Mouse (Mus musculus) embryo, embryonic 11.5 days (tissue): ENCODE measurements around the gene Cmc2.

Experiments
- DNase-seq: peaks from one replicate; pipeline ENCODE4 v3.0.0-alpha.2; 2012; ENCODE audit warnings: low read depth, low spot score

Cmc2 gene

DNA sequence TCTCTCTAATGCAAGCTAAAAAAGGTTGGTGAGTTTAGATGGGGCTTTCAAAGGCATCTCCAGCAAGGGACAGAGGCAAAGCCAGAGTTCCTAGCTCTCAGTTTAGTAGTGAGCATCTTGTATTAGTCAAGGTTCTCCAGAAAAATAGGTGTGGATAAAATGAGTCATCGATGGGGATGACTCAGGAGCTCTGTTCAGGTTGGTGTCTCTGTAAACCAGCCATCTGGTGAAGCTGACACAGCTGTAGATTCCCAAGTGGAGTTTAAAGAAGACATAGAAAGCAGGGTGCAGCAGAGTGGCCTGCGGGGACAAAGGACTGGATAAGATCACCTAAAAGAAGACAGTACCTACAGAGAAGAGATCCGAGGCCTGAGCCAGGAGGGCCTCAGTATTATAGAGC lies 73.2 kb downstream of the Cmc2 start:
- no peak for DNase-seq

DNA sequence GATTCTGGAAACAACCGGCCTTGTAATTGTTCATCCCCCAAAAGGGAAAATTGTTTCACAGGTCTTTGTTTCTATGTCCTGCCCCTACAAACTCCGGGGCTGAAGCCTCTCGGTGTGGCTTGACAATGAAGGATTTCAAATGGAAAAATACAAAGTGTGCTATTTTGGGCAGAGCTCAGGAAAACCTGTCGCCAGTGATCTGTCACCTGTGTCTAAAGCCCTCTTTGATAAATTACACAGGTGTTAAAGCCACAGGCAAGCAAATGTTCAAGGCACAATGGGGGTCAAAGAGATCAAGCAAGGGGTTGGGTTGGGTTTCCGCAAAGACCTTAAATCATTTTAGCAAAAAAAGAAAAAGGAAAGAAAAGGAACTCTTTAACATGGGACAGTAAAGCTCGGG lies 78.6 kb downstream of the Cmc2 start:
- DNase-seq = no peak
